Mouse (Mus musculus) thymus, adult 2 months (tissue): Measurements from ENCODE around the gene Grik3.

Experiments
- CTCF ChIP-seq: fragments of 200-500 bp; IDR thresholded peaks from 2 replicates; pipeline ENCODE4 v1.5.1; 2012; ENCODE audit warnings: mild to moderate bottlenecking, control low read depth, low read length, moderate library complexity, borderline replicate concordance; ENCODE audit not compliant: control insufficient read depth, poor library complexity, insufficient read depth; ENCODE audit errors: extremely low read depth
- POLR2A ChIP-seq: fragments of 200-500 bp; IDR thresholded peaks from 2 replicates; pipeline ENCODE4 v1.6.1; 2012; ENCODE audit warnings: mild to moderate bottlenecking, low read length, control low read depth, moderate library complexity; ENCODE audit not compliant: control insufficient read depth, poor library complexity, insufficient read depth; ENCODE audit errors: extremely low read depth

GRCm38 (mm10) chr4:125601301-125601700 lies 110.8 kb downstream of the Grik3 start:
- TF ChIP-seq CTCF (no peak), POLR2A (no peak)
